Mouse (Mus musculus): ENCODE measurements at regions not wholly inside any gene's neighbourhood (a gene's known extent, or its start where the extent isn't known, plus 50 kb on each side); places are given as distances from the start of the nearest gene placed in this dataset.

DNA sequence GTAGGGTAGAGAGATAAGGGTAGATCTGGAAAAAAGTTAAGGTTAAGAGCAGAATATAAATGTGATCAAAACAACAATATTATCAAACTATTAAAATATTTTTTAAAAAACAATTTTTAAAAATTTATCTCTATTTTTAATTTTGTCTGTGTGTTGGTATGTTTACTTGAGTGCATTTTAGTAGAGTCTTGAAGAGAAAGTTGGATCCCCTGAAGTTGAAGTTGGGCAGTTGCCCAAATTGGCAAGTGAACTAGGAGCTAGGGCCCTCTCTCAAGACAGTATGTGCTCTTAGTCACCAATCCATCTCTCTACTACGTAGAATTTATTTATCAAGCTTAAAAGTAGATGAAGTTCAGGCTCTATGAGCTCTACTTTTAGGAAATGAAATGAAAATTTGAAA lies 59.9 kb downstream of the Adamts1 start:
- no peak for TF ChIP-seq GATA4 (IDR thresholded peaks at IDR 0.05; ENCODE audit: insufficient replicate concordance, low read length)

DNA sequence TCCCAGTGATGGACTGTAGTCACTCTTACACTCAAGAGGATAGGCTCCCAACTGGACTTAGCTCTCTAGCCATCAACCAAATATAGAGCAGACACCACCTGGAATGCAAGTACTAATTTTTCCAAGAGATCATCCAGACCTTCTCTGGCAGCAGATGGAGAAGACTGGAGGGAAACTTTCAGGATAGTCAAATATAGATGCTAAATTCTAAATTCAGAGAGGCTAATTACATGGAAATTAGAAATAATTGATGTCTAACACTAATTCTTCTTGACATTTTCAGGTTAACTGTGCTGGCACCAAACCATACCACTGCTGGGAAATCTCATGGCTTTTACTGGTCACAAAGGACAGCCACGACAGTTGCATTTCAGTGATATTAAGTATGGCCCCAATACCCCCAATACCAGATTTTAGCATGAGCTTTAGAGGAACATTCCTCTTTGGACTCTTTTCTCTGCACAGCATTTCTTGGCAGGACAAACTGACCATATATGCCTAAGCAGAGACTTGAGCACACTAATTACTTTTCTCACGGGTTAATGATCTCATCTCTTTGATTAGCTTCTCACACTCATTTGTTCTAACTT lies 64.2 kb downstream of the Adamts1 start:
- TF ChIP-seq GATA4 (IDR thresholded peaks at IDR 0.05; ENCODE audit: insufficient replicate concordance, low read length) = no peak

DNA sequence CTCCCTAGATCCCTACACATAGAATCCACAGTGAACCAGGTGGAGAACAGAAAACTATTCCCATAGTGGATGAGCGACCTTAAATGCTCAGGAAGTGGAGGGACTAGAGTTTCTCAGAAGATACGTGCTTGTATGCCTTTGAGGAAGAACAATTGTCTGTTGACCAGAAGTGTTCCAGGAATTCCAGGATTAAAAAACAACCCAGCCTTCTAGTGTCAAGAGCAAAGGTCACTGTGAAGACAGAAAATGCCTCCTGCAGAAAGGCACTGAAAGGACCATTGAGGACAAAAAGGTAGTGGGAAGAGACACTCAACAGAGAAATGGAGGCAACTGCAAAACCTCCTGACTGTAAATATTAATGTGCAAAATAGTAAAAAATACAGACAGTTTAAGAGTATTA lies 74.9 kb downstream of the Adamts1 start:
- no peak for TF ChIP-seq GATA4 (IDR thresholded peaks at IDR 0.05; ENCODE audit: insufficient replicate concordance, low read length)

DNA sequence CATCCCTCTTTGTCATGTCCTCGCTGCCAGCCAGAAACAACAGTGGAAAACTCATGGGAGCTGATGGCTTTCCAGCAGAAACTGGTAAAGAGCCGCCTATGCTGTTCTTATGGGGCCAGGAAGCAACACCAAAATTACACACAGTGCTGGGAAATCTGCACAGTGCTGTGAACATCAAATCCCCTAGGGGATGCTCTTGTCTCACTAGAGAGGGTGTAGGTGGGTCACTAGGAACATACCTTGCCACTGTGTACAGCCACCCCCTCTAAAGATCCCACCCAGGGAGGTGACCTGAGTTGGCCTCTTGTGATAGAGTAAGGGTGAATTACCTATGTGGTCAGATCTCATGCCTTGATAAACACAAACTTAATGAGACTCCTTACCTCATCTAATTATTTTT lies 80.9 kb downstream of the Adamts1 start:
- no peak for TF ChIP-seq GATA4 (IDR thresholded peaks at IDR 0.05; ENCODE audit: insufficient replicate concordance, low read length)

DNA sequence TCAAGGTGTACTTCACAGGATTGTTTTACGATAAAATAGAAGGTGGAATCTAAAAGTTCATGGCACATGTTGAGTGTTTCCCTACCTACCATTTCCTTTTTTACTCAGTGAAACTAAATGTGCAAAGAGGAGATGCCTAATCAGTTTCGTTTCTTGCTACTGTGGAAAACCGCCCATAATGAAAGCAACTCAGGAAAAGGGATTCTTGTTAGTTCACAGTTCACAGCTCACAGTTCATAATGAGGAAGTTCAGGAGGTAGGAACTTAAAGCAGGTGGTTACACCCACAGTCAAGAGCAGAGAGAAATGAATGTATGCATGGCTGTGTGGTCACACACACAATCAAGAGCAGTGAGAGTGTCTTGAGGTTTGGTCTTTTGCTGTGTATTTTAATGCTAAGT lies 90.6 kb downstream of the Adamts1 start:
- no peak for TF ChIP-seq GATA4 (IDR thresholded peaks at IDR 0.05; ENCODE audit: insufficient replicate concordance, low read length)

DNA sequence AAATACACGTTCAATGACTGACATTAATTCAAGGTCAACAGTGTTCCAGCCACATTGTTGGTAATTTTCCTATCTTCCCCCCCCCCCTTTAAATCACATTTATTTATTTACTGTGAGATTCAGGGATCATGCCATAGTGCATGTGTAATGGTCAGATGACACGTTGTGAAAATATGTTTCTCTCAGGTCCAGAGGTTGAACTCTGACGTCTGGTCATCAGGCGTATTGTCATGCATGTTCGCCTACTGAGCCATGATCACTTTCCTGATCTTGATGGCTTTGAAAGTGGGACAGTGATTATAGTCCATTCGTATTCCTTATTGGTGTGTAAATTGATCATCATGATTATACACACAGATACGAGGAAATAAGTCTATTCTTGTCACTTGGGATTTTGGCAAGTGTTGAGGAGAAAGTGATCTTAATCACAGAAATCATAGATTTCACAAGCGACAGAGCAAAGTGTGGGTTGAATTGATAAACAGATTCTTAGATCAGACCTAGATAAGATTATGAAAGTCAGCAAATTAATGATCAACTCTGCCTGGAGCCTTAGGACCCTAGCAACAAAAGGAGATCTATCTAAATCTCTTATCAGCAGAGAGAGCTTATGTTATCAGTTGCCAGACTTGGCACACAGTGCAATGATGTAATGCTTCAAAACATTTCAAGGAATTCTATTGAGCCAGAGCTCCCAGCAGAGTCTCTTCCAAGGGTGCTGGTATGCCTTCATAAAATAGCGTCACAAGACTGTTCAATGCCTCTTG lies 98.5 kb downstream of the Adamts1 start:
- TF ChIP-seq GATA4 (IDR thresholded peaks at IDR 0.05; ENCODE audit: insufficient replicate concordance, low read length) = peak; percentile 76; the same call in 1 of the 2 replicates

DNA sequence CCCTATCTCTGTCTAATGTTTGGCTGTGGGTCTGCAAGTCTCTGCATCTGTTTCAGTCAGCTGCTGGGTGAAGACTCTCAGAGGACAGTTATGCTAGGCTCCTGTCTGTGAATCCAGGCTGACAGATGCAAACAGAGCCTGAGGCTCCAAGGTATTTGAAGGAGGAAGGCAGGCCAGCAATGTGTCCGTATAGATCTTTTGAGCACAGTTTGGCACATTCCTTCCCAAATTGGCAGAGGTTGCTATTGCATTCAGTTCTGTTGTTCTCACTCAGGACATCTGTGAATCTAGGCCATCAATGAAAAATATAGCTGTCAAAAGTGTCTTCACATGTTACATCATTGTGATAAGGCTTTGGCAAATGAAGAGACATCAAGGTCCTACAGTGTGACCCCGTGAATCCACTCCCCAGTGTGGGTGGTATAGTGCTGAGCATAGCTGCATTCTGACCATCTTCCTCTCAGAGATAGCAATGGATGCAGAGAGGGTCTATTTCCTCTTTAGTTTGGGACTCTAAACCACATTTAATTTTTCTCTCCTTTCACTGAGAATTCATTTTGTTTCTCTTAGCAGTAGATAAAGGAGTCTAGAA lies 99.9 kb downstream of the Adamts1 start:
- no peak for TF ChIP-seq GATA4 (IDR thresholded peaks at IDR 0.05; ENCODE audit: insufficient replicate concordance, low read length)

DNA sequence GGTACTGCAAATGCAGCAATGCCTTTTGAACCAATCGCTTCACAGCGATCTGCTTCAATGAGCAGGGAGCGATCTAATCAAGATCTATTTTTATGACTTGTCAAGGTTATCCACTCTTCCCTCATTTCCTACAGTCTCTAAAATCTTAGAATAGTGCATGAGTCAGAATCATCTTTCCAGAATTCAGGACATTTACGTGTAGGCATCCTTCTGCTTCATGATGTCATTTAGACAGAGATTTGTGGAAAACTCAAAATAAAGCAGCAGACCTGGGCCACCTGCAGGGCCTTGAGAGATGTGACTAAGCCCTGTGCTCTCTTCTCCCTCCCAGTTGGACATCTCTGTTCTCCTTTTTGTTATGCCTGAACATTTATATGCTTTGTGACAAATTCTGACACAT lies 103.6 kb downstream of the Adamts1 start:
- no peak for TF ChIP-seq GATA4 (IDR thresholded peaks at IDR 0.05; ENCODE audit: insufficient replicate concordance, low read length)

DNA sequence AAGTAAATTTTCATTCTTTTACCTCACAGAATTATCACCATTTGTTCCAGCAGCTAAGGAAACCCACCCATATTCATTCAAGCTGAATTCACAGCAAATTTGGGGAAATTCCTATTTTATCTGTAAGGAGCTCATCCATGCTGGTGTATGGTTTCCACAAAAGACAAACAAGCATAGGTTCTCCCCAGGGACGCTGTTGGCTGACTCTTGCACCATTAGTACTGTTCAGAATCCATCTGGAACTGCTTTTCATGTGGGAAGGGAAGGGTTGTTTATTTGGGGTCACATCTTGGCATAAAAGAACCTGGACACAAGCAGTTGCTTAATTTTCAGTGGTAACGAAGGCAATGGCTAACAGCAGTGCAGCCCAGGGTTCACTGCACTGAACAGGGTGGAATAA lies 120.2 kb downstream of the Adamts1 start:
- TF ChIP-seq GATA4 (IDR thresholded peaks at IDR 0.05; ENCODE audit: insufficient replicate concordance, low read length) = no peak

DNA sequence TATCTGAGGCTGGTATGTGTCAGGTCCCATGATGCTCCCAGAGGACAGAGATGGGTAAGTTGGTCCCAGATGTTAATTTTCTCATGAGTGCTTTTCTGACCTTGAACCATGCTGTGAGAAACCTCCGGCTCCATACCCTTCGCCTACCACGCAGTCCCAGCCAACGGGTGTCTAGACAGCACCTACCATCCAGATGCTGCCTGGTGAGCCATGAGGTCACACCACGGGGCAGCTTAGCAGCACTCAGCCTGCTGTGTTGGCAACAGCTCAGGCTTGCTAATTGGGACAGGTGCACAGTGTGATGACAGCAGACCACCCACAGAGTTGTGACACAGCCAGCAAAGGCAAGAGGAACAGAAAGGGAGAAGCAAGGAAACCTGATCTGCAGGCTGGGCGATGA lies 122.6 kb downstream of the Adamts1 start:
- TF ChIP-seq GATA4 (IDR thresholded peaks at IDR 0.05; ENCODE audit: insufficient replicate concordance, low read length) = no peak

DNA sequence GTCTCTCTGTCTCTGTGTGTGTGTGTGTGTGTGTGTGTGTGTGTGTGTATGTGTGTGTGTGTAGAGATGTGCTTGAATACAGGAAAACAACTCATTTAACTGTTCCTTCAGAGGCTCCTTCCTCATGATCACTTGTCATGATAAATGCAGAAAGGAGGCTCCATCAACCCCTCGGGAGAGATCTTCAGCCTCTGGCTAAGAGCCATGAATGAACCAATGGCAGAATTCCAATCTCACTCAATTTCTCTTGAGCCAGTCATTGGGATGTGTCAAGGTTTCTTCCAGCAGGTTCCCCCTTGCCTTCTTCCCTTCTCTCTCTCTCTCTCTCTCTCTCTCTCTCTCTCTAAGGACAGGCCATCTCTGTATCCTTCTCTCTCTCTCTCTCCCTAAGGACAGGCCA lies 124.1 kb downstream of the Adamts1 start:
- TF ChIP-seq GATA4 (IDR thresholded peaks at IDR 0.05; ENCODE audit: insufficient replicate concordance, low read length) = no peak

DNA sequence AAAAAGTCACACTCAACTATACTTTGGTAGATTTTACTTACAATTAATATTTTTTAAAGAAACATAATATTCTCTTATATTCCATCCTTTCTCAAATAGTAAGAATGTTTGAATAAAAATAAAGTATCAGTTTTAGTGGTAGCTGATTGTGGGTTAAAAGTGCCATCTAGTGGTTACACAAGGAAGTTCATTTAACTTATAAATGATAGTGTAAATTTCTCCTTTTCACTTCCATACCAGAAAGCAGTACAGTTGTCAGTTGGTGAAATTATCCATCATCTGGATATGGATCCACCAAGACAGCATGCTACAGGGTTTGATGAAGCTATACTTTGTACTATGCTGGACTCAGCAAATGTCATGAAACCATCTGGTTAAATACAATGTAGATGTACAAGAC lies 124.7 kb downstream of the Adamts1 start:
- no peak for TF ChIP-seq GATA4 (IDR thresholded peaks at IDR 0.05; ENCODE audit: insufficient replicate concordance, low read length)

DNA sequence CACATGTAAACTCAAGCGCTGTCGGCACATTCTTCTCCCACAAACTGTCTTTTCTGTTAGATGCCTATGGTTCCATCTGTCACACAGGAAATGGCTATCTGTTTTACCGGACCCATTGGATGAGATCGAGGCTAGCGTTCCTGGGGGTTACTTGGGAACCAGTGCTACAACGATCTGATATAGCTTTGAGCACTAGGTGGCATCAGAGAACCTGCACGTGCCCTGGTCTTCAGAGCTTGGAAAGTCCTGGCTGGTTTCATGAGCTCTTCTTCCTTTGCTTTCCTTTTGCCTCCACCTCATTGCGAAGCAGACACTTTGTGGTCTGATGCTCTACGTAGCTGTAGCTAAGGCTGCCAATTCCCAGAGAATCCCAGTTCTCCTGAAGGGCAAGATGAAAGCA lies 123.8 kb upstream of the Cyyr1 start:
- peak; percentile 57; the same call in 1 of the 2 replicates for TF ChIP-seq GATA4 (IDR thresholded peaks at IDR 0.05; ENCODE audit: insufficient replicate concordance, low read length)

DNA sequence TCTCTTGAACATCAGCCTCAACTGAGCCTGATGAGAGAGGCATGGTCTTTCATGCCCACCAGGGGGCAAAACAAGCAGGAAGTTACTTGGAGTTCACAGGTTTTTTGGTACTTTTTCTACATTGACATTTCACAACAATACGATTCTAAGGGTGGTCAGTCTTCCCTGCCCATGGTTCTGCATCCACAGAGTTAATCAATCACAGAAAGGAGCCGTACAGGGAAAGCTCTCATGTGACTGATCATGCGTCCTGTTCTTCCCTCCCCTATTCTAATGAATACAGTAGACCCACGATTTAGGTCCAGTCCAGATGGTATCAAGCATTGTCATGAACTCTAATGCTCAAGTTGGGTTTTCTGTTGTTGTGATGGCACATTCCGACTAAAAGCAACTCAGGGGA lies 115.6 kb upstream of the Cyyr1 start:
- TF ChIP-seq GATA4 (IDR thresholded peaks at IDR 0.05; ENCODE audit: insufficient replicate concordance, low read length) = no peak

DNA sequence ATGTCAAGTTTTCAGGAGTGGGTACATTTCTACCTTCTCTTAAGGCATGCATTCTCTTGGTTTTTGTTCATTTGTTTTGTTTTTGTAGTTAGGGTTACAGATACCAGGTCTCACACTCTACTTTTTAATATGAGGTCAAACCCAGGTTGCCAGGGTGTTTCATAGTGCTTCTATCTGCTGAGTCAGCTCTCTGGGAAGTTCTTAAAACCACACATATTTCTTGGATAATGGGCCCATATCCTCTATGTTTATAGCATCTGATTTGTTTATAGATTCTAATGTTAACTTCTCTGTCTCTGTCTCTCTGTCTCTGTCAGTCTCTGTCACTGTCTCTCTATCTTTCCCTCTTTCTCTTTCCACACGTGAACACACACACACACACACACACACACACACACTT lies 114.6 kb upstream of the Cyyr1 start:
- no peak for TF ChIP-seq GATA4 (IDR thresholded peaks at IDR 0.05; ENCODE audit: insufficient replicate concordance, low read length)

DNA sequence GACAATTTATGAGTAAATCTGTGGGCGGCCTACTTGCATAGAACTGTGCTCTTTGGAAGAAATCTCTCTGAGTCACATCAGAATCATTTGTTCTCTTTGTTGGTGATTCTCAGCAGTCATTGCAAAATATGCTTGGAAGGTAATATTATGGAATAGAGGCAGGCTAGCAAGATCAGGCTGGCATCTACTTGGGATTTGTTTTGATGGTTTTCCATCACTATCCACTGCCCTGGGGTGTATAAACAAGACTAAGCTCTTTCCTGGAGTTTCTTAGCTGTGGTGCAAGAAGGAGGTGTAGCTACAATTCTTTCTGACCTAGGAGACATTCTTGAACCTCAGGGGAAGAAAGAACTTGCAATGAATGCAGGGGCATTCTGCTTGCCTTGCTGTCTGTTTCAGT lies 96.3 kb upstream of the Cyyr1 start:
- TF ChIP-seq GATA4 (IDR thresholded peaks at IDR 0.05; ENCODE audit: insufficient replicate concordance, low read length) = no peak

Data from liver, adult (tissue).